Mouse (Mus musculus): ENCODE measurements around the gene Spata32.

GRCm38 (mm10) chr11:103192230-103192955 is 25.8 kb downstream of the Spata32 start:
- TF ChIP-seq TAL1 (IDR thresholded peaks at IDR 0.05; ENCODE audit: low read length) (no peak), GATA1 (IDR thresholded peaks at IDR 0.05; ENCODE audit: low read length) (no peak)

Data from erythroblast, embryonic 14.5 days (primary cell).